Mouse (Mus musculus) liver, adult 2 months (tissue): Measurements from ENCODE around the gene Cd247.

ENCODE experiments used
- CTCF ChIP-seq: fragments of 200-500 bp; IDR thresholded peaks from 2 replicates; pipeline ENCODE4 v1.5.1; 2011; ENCODE audit warnings: low read depth, low read length, control low read depth
- POLR2A ChIP-seq: fragments of 200-500 bp; IDR thresholded peaks from 2 replicates; pipeline ENCODE4 v1.6.1; 2011; ENCODE audit warnings: low read length, control low read depth; ENCODE audit not compliant: insufficient read depth; ENCODE audit errors: extremely low read depth

- TF ChIP-seq POLR2A (no peak), CTCF (no peak)
Observed at GRCm38 (mm10) chr1:165819147-165819546, 30.7 kb downstream of the Cd247 start.
